Mouse (Mus musculus) naive thymus-derived CD4-positive, alpha-beta T cell, adult 5 months (primary cell): ENCODE measurements around the gene Cenph. TPM values are rescaled to one million over a fixed set of nuclear protein-coding genes. Genes with fewer than 3 reads are reported as not detected.

Experiments
- polyA plus RNA-seq: library from polyadenylated mRNA; unstranded; fragments of 100-300 nt; shearing (Covaris generic); gene quantifications from one replicate; pipeline ENCODE4 v1.2.1, GENCODE M21; 2017

The Cenph gene
- polyA plus RNA-seq = 0.56 TPM

DNA sequence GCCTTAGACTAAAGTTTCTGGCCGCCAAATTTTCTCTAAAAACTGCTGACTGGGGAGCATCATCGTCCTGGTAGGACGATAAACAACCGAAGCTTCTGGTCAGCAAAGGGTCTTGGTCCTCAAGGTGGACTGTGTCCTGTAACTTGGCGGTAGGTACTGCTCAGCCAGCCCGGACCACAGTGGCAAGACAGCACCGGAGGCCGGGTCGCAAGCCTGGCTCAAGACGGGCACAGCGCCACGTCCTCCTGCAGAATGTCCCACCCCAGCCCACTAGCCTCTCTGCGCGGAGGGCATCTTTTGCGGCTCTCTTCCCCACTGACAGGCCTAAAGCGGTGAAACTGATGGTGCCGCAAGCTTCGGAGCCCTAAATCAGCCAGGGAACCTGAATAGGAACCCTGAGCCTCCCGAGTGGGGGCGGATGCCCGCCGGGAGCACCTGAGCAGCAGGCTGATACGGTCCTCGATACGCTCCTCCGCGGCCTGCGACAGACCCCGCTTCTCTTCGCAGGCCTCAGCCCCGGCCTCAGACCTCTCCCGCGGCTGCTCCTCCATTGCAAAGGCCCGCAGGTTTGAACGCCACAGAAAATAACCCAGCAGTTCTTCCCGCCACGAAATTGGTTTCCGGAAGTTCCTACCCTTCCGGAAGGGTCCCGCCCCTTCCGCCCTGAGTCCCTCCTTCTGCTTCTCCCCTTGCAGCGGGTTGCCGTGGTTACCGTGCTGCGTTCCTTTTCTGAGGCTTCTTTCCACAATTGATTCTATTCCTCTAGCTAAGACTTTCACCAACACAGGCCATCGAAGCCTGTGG lies at the start of gene Cenph:
Cenph (minus strand) TSS at position 648 of the 804 bp plus-strand sequence.

DNA sequence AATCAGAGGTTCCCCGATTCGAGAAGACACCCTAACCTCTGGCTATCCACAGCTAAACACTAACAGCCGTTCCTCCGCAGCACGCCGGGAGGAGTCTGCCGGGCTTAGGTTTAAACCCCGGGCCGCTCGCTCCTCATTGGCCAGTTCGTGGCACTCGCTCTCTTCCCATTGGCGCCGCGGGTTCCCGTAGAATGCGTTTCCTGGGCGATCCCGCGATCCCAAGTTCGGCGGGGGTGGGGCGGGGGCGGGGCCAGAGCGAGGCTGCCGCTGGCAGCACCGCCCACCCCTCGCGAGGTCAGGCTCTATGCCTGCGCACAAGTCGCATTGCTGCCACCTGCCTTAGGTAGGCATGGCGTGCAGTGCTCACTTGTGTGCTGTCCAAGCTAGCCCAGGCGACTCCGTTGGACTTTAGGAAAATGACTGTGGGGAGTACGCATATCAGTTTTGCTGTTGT lies 10.7 kb upstream of the Cenph start, which contains the start of gene Ccnb1:
Ccnb1 (minus strand) TSS at position 157 of the 454 bp plus-strand sequence.

GRCm38 (mm10) chr13:100744036-100744744 lies 31.5 kb downstream of the Cenph start, which contains the start of gene Mrps36:
TSS of gene Mrps36 (minus strand) at chr13:100744659.

GRCm38 (mm10) chr13:100730861-100731176 lies 44.9 kb downstream of the Cenph start, which contains the start of gene Cdk7:
TSS of gene Cdk7 (minus strand) at chr13:100730939.

Other genes with a start within 250 kb of the Cenph start
- gene Ocln, start 223.2 kb downstream of the Cenph start, polyA plus RNA-seq = not detected
- gene Marveld2, start 158.9 kb downstream of the Cenph start, polyA plus RNA-seq = 5.4 TPM
- gene Ak6, start 124.9 kb downstream of the Cenph start, polyA plus RNA-seq = 130 TPM
- gene Rad17, start 124.8 kb downstream of the Cenph start, polyA plus RNA-seq = 20.9 TPM
- gene Taf9, start 124.3 kb downstream of the Cenph start, polyA plus RNA-seq = 3.1 TPM
- 17.5 TPM for gene Ccdc125, start 106.2 kb downstream of the Cenph start, polyA plus RNA-seq
- 53.1 TPM for gene Cdk7, start 45.0 kb downstream of the Cenph start, polyA plus RNA-seq
- 55.7 TPM for gene Mrps36, start 31.2 kb downstream of the Cenph start, polyA plus RNA-seq
- 0.70 TPM for gene Ccnb1, start 10.7 kb upstream of the Cenph start, polyA plus RNA-seq
- 66.3 TPM for gene Slc30a5, start 57.5 kb upstream of the Cenph start, polyA plus RNA-seq